Mouse (Mus musculus) cerebellum, adult 2 months (tissue): ENCODE measurements around the gene Imp3. TPM values are rescaled to one million over a fixed set of nuclear protein-coding genes. Genes with fewer than 3 reads are reported as not detected.

ENCODE experiments used
- DNase-seq, 2 experiments: peaks; one replicate each; pipeline ENCODE4 v3.0.0; 2021
- H3K27ac ChIP-seq: fragments of 200-500 bp; 2 replicates; pipeline ENCODE4 v1.5.1; 2012; ENCODE audit warnings: low read length, control low read depth, inconsistent platforms; ENCODE audit not compliant: insufficient read depth
- H3K27me3 ChIP-seq: fragments of 200-500 bp; 2 replicates; pipeline ENCODE4 v1.6.1; 2012; ENCODE audit warnings: inconsistent platforms, mild to moderate bottlenecking, low read length, moderate library complexity; ENCODE audit not compliant: control insufficient read depth, insufficient read depth
- H3K4me1 ChIP-seq: fragments of 200-500 bp; 2 replicates; pipeline ENCODE4 v1.6.1; 2011; ENCODE audit warnings: low read length; ENCODE audit not compliant: control insufficient read depth, insufficient read depth
- H3K4me3 ChIP-seq: fragments of 200-500 bp; replicated peaks from 2 replicates; pipeline ENCODE3; 2011; ENCODE audit warnings: mild to moderate bottlenecking, low read depth, low read length, control low read depth; ENCODE audit not compliant: insufficient read depth
- CTCF ChIP-seq: fragments of 200-500 bp; IDR thresholded peaks from 2 replicates; pipeline ENCODE4 v1.5.1; 2011; ENCODE audit warnings: low read depth, mild to moderate bottlenecking, control low read depth, low read length, moderate library complexity, borderline replicate concordance; ENCODE audit not compliant: insufficient read depth
- POLR2A ChIP-seq: fragments of 200-500 bp; IDR thresholded peaks from 2 replicates; pipeline ENCODE4 v1.6.1; 2011; ENCODE audit warnings: low read length, control low read depth, borderline replicate concordance; ENCODE audit not compliant: insufficient read depth
- WGBS: fragments of 180-500 bp; shearing (Covaris S2); methylation state at CpG from one replicate; pipeline ENCODE4 v1.1.7; 2018; 5-methylcytosine and 5-hydroxymethylcytosine counted together
- polyA plus RNA-seq: library from polyadenylated mRNA; depleted of rRNA; stranded (reverse); fragments of >200 nt; gene quantifications from 2 replicates; pipeline ENCODE4 v1.2.3, GENCODE M21; 2012; rRNA removed

Gene Imp3
- polyA plus RNA-seq, 1 experiment: 89.3 TPM

GRCm38 (mm10) chr9:56975199-56975598 is 37.9 kb downstream of the Imp3 start:
- no peaks in the 10 kb centered on the region for H3K27me3 ChIP-seq
- no peak overlapping the region for H3K4me3 ChIP-seq
- TF ChIP-seq CTCF (no peak), POLR2A (no peak)
- H3K27ac ChIP-seq: no peak overlapping the region
- no peaks in the 10 kb centered on the region for H3K4me1 ChIP-seq
- WGBS: 83% methylated on average over 3 of the region's 3 CpGs
- DNase-seq: no peak

- Histone ChIP-seq H3K4me3 (no peak overlapping the region), H3K27ac (no peak overlapping the region), H3K4me1 (no peaks in the 10 kb centered on the region), H3K27me3 (no peaks in the 10 kb centered on the region)
- TF ChIP-seq CTCF: no peak
- no peak for TF ChIP-seq POLR2A
- WGBS: 93% methylated on average over 6 of the region's 6 CpGs
- no peak for DNase-seq
Observed at GRCm38 (mm10) chr9:56980186-56980585, 42.9 kb downstream of the Imp3 start.

- WGBS: 75% methylated on average over 1 of the region's 1 CpGs
Observed at GRCm38 (mm10) chr9:56981502-56981901, 44.2 kb downstream of the Imp3 start.

More at GRCm38 (mm10) chr9:56981502-56981901, 44.2 kb downstream of the Imp3 start:
- H3K27ac ChIP-seq: no peak overlapping the region
- H3K4me1 ChIP-seq: no peaks in the 10 kb centered on the region
- no peak for DNase-seq
- no peak for TF ChIP-seq CTCF
- no peak overlapping the region for H3K4me3 ChIP-seq
- no peaks in the 10 kb centered on the region for H3K27me3 ChIP-seq

Other genes with a start within 250 kb of the Imp3 start
- 85.1 and 88.3 TPM in 2 replicates for gene Lingo1, start 141.0 kb upstream of the Imp3 start, polyA plus RNA-seq
- 0.21 and 0.33 TPM in 2 replicates for gene Odf3l1, start 72.8 kb upstream of the Imp3 start, polyA plus RNA-seq
- 7.4 and 8.9 TPM in 2 replicates for gene Cspg4, start 72.4 kb upstream of the Imp3 start, polyA plus RNA-seq
- gene Snx33, start 9.1 kb upstream of the Imp3 start, polyA plus RNA-seq: 8.4 and 10.3 TPM in 2 replicates
- 16.3 and 17.6 TPM in 2 replicates for gene Snupn, start 13.4 kb downstream of the Imp3 start, polyA plus RNA-seq
- gene Ptpn9, start 57.4 kb downstream of the Imp3 start, polyA plus RNA-seq: 19.2 and 20.5 TPM in 2 replicates
- 23.8 and 32.3 TPM in 2 replicates for gene Sin3a, start 134.6 kb downstream of the Imp3 start, polyA plus RNA-seq
- gene Man2c1, start 193.2 kb downstream of the Imp3 start, polyA plus RNA-seq: 192 and 203 TPM in 2 replicates
- gene Neil1, start 210.8 kb downstream of the Imp3 start, polyA plus RNA-seq: 15.2 and 15.7 TPM in 2 replicates
- gene Commd4, start 220.9 kb downstream of the Imp3 start, polyA plus RNA-seq: 150 and 170 TPM in 2 replicates